11 mouse cellular contexts compared by ENCODE assay signal in the genomic region with DNA sequence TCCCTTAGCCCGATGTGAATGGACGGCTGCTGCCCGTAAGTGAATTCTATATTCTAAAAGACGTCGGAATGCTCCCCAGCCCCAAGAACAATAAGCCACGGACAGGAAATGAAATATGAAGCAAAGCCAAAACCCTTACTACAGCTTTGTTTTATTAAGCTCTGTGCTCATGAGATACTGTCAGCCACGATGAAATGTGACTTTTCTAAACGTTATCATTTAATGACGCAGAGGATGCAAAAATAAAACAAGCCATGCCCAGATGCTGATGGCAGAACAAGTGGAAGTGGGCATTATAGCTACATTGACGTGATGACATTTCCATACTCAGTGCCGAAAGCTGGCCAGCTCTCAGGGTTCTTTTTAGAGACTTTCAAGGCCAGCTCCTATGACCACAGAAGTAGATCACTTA.
DNase-seq lines count a peak whose midpoint lies in the region; ATAC-seq and TF ChIP-seq lines count a peak whose summit lies in the region.
"Had no signal": no experiment of that assay in that cellular context is flagged by ENCODE, and none has a peak within 500 bp of the region (broad histone marks: within the 10 kb centered on the region; RNA-seq: fewer than 3 reads in every experiment).

No protein-coding gene starts in this region.

- H3K4me3 ChIP-seq in stomach, embryonic 14.5 days (ENCODE audit: low read depth, low read length), result no peak overlapping the region
- H3K4me3 ChIP-seq in stomach, postnatal 0 days (ENCODE audit: low read depth, low read length), result no peak overlapping the region
- H3K4me3 ChIP-seq in hindbrain, embryonic 11.5 days (ENCODE audit: low read depth, low read length), result no peak overlapping the region

- no peak for TF ChIP-seq CTCF in stomach, postnatal 0 days (IDR thresholded peaks at IDR 0.05; ENCODE audit: low read depth)

- H3K27me3 ChIP-seq in stomach, embryonic 14.5 days (ENCODE audit: control insufficient read depth, insufficient read depth, low read length), result no peaks in the 10 kb centered on the region
- H3K27me3 ChIP-seq in stomach, postnatal 0 days (ENCODE audit: control insufficient read depth, insufficient read depth, low read length), result no peaks in the 10 kb centered on the region
- no peaks in the 10 kb centered on the region for H3K27me3 ChIP-seq in hindbrain, embryonic 11.5 days (ENCODE audit: control insufficient read depth, insufficient read depth, low read length)

- 64% methylated on average over 11 of the region's 11 CpGs for WGBS in stomach, embryonic 14.5 days
- 62% methylated on average over 11 of the region's 11 CpGs for WGBS in stomach, postnatal 0 days
- WGBS in hindbrain, embryonic 11.5 days, result 69% methylated on average over 11 of the region's 11 CpGs

- H3K4me2 ChIP-seq in stomach, embryonic 14.5 days (replicated peaks; ENCODE audit: low read depth, low read length), result no peak overlapping the region
- no peak overlapping the region for H3K4me2 ChIP-seq in stomach, postnatal 0 days (replicated peaks; ENCODE audit: low read depth)
- no peak overlapping the region for H3K4me2 ChIP-seq in hindbrain, embryonic 11.5 days (replicated peaks; ENCODE audit: low read depth, low read length)

- no peaks in the 10 kb centered on the region for H3K4me1 ChIP-seq in stomach, embryonic 14.5 days (ENCODE audit: control insufficient read depth, insufficient read depth, low read length)
- H3K4me1 ChIP-seq in stomach, postnatal 0 days (replicated peaks; ENCODE audit: control insufficient read depth, insufficient read depth), result no peaks in the 10 kb centered on the region
- no peaks in the 10 kb centered on the region for H3K4me1 ChIP-seq in hindbrain, embryonic 11.5 days (replicated peaks; ENCODE audit: control insufficient read depth, insufficient read depth, low read length)

- peak; percentile 37 for DNase-seq in adrenal gland, adult 8-10 months
- no peak for DNase-seq in adrenal gland, postnatal 10 days
- DNase-seq in stomach, postnatal 0 days (ENCODE audit: low spot score), result no peak
- peak; percentile 26 to 53 for DNase-seq in kidney, postnatal 36 days
- no peak for DNase-seq in hindbrain, embryonic 11.5 days (ENCODE audit: low spot score)
- no peak for DNase-seq in retina, postnatal 1 day
- DNase-seq: cerebellum, adult 18-20 months; thymus, postnatal 4 days had no signal

- peak overlapping the region; percentile 66; the same call in 1 of the 2 replicates for H3K27ac ChIP-seq in stomach, embryonic 14.5 days (ENCODE audit: low read length)
- no peak overlapping the region for H3K27ac ChIP-seq in stomach, postnatal 0 days (replicated peaks)
- H3K27ac ChIP-seq in hindbrain, embryonic 11.5 days (ENCODE audit: low read depth, low read length), result no peak overlapping the region
- H3K27ac ChIP-seq: hindbrain, postnatal 0 days had no signal

- ATAC-seq in stomach, embryonic 14.5 days (ENCODE audit: insufficient number of reproducible peaks, insufficient read depth, low FRiP score, low read depth), result no peak
- ATAC-seq in stomach, postnatal 0 days (ENCODE audit: low FRiP score, low TSS enrichment), result no peak
- ATAC-seq in hindbrain, embryonic 11.5 days (ENCODE audit: low FRiP score), result no peak
- ATAC-seq in megakaryocyte-erythroid progenitor cell, adult 5-6 weeks (replicated peaks; ENCODE audit: low FRiP score, low TSS enrichment, poor library complexity, severe bottlenecking), result no peak
- ATAC-seq: hindbrain, postnatal 0 days had no signal

- H3K9me3 ChIP-seq in stomach, embryonic 14.5 days (ENCODE audit: control insufficient read depth, low read depth, low read length), result no peaks in the 10 kb centered on the region
- no peaks in the 10 kb centered on the region for H3K9me3 ChIP-seq in stomach, postnatal 0 days (ENCODE audit: control insufficient read depth, low read length)
- H3K9me3 ChIP-seq in hindbrain, embryonic 11.5 days (ENCODE audit: control insufficient read depth, low read length), result no peaks in the 10 kb centered on the region

- TF ChIP-seq EP300 in stomach, postnatal 0 days (optimal IDR thresholded peaks at IDR 0.05), result no peak

- H3K9ac ChIP-seq in stomach, embryonic 14.5 days (replicated peaks; ENCODE audit: low read depth, low read length), result no peak overlapping the region
- no peak overlapping the region for H3K9ac ChIP-seq in stomach, postnatal 0 days (ENCODE audit: low read length)
- no peak overlapping the region for H3K9ac ChIP-seq in hindbrain, embryonic 11.5 days (ENCODE audit: low read depth, low read length)

- H3K36me3 ChIP-seq in stomach, embryonic 14.5 days (ENCODE audit: control insufficient read depth, insufficient read depth, low read length), result no peaks in the 10 kb centered on the region
- no peaks in the 10 kb centered on the region for H3K36me3 ChIP-seq in stomach, postnatal 0 days (ENCODE audit: control insufficient read depth, insufficient read depth, low read length)
- no peaks in the 10 kb centered on the region for H3K36me3 ChIP-seq in hindbrain, embryonic 11.5 days (ENCODE audit: control insufficient read depth, insufficient read depth, low read length)

Comparison
In these comparisons a context has a peak if more than half of its experiments do, and no peak if none do; other contexts are left out.
1. DNase-seq: peak in adrenal gland, adult 8-10 months (single experiment) and kidney, postnatal 36 days (2 of 2); none in adrenal gland, postnatal 10 days (single experiment), stomach, postnatal 0 days (single experiment), hindbrain, embryonic 11.5 days (single experiment) and retina, postnatal 1 day (single experiment).